Mouse (Mus musculus): ENCODE results near the gene Evpl. TPM values are rescaled to one million over a fixed set of nuclear protein-coding genes. Genes with fewer than 3 reads are reported as not detected.

The Evpl gene
- polyA plus RNA-seq, 1 experiment from 2014 or later = 2.9 TPM

DNA sequence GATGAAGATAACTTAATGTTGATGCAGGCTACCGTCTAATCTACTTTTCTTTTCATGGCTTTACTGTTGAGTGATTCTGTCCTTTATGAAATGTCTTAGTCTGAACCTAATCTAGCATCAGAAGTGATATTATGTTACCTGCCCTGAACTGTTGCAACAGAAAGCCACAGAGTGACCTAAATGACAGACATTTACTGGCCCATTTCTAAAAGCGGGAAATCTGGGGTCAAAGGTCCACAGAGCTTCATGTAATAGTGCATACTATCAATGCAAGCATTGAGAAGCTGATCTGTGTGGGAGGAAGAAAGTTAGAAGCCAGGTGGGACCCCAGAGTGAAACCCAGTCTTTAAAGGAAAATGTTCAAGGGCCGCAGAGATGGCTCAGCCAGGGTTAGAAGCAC, 34.7 kb downstream of the Evpl start:
- H3K27ac ChIP-seq (ENCODE audit: low read length) = no peak overlapping the region
- H3K9me3 ChIP-seq (ENCODE audit: low read length) = no peaks in the 10 kb centered on the region
- TF ChIP-seq EP300 (IDR thresholded peaks at IDR 0.05) (no peak), CTCF (IDR thresholded peaks at IDR 0.05) (no peak)
- H3K4me1 ChIP-seq (ENCODE audit: insufficient read depth, low read depth, low read length) = 0 out of 2 replicates have a peak, but pooled peaks cover 3% of the 10 kb centered on the region
- no peak overlapping the region for H3K9ac ChIP-seq (replicated peaks; ENCODE audit: low read depth)
- no peak overlapping the region for H3K4me3 ChIP-seq (ENCODE audit: low read depth, low read length)
- DNase-seq (ENCODE audit: low spot score) (no peak), ATAC-seq (no peak)
- no peaks in the 10 kb centered on the region for H3K27me3 ChIP-seq (replicated peaks; ENCODE audit: insufficient read depth, low read length)
- H3K36me3 ChIP-seq (ENCODE audit: insufficient read depth, low read length) = no peaks in the 10 kb centered on the region
- H3K4me2 ChIP-seq (replicated peaks; ENCODE audit: low read depth, low read length) = no peak overlapping the region
- 95% methylated on average over 3 of the region's 3 CpGs for WGBS

DNA sequence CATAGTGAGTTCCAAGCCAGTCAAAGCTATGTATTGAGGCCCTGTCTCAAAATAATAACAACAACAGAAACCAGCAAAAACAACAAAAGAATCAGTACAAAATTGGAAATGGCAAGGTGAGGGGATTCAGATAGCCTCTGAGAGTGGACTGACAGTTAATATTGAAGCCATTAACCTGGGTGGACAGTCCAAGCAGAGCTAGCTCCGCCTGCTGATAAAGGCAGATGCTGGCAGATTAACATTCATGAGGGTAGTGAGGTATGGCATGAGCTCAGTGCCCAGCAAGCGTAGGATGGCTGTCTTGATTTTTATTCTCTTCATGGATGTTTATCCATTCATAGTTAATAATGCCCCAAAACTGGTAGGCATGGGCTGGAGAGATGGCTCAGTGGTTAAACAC, 36.7 kb downstream of the Evpl start:
- no peak for ATAC-seq
- TF ChIP-seq EP300 (IDR thresholded peaks at IDR 0.05) (no peak), CTCF (IDR thresholded peaks at IDR 0.05) (no peak)
- H3K36me3 ChIP-seq (ENCODE audit: insufficient read depth, low read length) = no peaks in the 10 kb centered on the region

DNA sequence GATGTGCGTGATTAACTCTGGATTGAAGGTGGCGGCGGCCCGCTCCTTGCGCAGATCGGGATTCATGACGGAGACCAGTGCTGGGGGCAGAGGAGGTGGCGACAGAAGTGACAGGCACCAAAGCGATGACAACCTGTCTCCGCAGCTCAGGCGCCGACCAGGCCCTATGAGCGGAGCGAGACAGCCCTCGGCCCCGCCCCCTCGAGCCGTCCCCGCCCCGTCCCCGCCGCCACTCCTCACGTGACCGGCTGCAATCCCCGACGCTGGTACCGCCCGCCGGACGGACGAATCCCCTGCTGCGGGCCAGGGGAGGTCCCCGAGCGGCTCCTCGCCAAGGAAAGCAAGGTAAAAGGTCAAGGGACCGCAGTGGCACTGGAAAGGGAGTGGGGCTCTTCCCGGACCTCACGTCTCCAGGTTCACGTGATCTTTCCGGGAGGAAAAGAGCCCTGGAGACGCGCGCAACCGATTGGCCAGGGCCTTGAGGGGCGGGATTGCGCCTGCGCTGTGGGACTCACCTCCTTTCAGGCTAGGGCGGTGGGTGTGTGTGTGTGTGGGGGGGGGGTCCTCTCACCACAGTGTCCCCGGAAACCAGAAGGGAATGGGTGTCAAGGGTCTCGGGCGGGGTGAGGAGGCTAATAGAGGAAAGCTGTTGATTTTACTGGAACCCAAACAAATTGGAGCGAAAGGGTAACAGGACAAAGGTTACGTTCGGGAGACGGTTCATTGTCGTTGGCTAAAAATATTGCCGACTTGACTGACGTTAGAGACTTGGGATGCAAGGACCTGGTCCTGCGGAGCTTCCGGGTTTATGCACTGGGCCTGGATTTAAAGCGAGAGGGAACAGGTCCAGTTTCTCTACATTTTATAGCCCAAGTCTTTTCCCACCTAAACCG, 39.0 kb downstream of the Evpl start, which contains the start of the genes Ten1 and Acox1:
TSS of gene Ten1 (plus strand) at position 217 of the 893 bp plus-strand sequence.
TSS of gene Acox1 (minus strand) at position 407 of the 893 bp plus-strand sequence.
- no peaks in the 10 kb centered on the region for H3K9me3 ChIP-seq (ENCODE audit: low read length)
- peak within 1 kb of the TSS; percentile 97 for H3K27ac ChIP-seq (ENCODE audit: low read length)
- ATAC-seq (peak; percentile 96), DNase-seq (ENCODE audit: low spot score) (peak; percentile 98)
- H3K4me3 ChIP-seq (ENCODE audit: low read depth, low read length) = peak within 1 kb of the TSS; percentile 79
- H3K36me3 ChIP-seq (ENCODE audit: insufficient read depth, low read length) = no peaks in the 10 kb centered on the region
- peak within 1 kb of the TSS; percentile 95 for H3K9ac ChIP-seq (replicated peaks; ENCODE audit: low read depth)
- H3K4me1 ChIP-seq (ENCODE audit: insufficient read depth, low read depth, low read length) = peaks cover 7% of the 10 kb centered on the region; the same call in 1 of the 2 replicates
- H3K4me2 ChIP-seq (replicated peaks; ENCODE audit: low read depth, low read length) = peak within 1 kb of the TSS; percentile 85
- under 1% methylated on average over 59 of the region's 62 CpGs for WGBS
- TF ChIP-seq EP300 (IDR thresholded peaks at IDR 0.05) (peak; percentile 72), CTCF (IDR thresholded peaks at IDR 0.05) (no peak)
- H3K27me3 ChIP-seq (replicated peaks; ENCODE audit: insufficient read depth, low read length) = no peaks in the 10 kb centered on the region

More for the DNA sequence above, 36.7 kb downstream of the Evpl start:
- no peak overlapping the region for H3K27ac ChIP-seq (ENCODE audit: low read length)
- DNase-seq (ENCODE audit: low spot score) = no peak
- H3K4me3 ChIP-seq (ENCODE audit: low read depth, low read length) = no peak overlapping the region
- H3K4me2 ChIP-seq (replicated peaks; ENCODE audit: low read depth, low read length) = no peak overlapping the region
- peaks cover 7% of the 10 kb centered on the region; the same call in 1 of the 2 replicates for H3K4me1 ChIP-seq (ENCODE audit: insufficient read depth, low read depth, low read length)
- WGBS = 95% methylated on average over 2 of the region's 2 CpGs
- no peaks in the 10 kb centered on the region for H3K27me3 ChIP-seq (replicated peaks; ENCODE audit: insufficient read depth, low read length)
- no peaks in the 10 kb centered on the region for H3K9me3 ChIP-seq (ENCODE audit: low read length)
- H3K9ac ChIP-seq (replicated peaks; ENCODE audit: low read depth) = no peak overlapping the region

DNA sequence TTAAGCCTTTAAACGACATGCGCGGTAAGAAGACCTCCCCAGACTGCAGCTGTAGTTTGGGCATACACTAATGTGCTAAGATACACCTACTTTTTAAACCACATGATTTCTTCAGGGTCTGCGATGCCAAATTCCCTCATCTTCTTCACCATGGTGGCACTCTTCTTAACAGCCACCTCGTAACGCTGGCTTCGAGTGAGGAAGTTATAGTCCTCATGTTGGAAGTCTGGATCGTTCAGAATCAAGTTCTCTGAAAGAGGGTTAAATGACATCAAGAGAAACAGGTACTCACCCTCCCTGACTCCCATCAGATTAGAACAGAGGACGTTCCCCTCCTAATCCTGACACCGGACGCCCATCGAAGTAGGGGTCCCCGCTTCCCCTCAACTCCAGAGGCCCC, 39.7 kb downstream of the Evpl start:
- Histone ChIP-seq H3K27ac (ENCODE audit: low read length) (peak overlapping the region; percentile 97), H3K4me1 (ENCODE audit: insufficient read depth, low read depth, low read length) (peaks cover 7% of the 10 kb centered on the region; the same call in 1 of the 2 replicates), H3K9me3 (ENCODE audit: low read length) (no peaks in the 10 kb centered on the region), H3K4me2 (replicated peaks; ENCODE audit: low read depth, low read length) (peak overlapping the region; percentile 85), H3K36me3 (ENCODE audit: insufficient read depth, low read length) (no peaks in the 10 kb centered on the region), H3K4me3 (ENCODE audit: low read depth, low read length) (peak overlapping the region; percentile 79), H3K9ac (replicated peaks; ENCODE audit: low read depth) (peak overlapping the region; percentile 95), H3K27me3 (replicated peaks; ENCODE audit: insufficient read depth, low read length) (no peaks in the 10 kb centered on the region)
- TF ChIP-seq EP300 (IDR thresholded peaks at IDR 0.05) (no peak), CTCF (IDR thresholded peaks at IDR 0.05) (no peak)
- ATAC-seq (no peak), DNase-seq (ENCODE audit: low spot score) (peak; percentile 29)
- 20% methylated on average over 13 of the region's 13 CpGs for WGBS

DNA sequence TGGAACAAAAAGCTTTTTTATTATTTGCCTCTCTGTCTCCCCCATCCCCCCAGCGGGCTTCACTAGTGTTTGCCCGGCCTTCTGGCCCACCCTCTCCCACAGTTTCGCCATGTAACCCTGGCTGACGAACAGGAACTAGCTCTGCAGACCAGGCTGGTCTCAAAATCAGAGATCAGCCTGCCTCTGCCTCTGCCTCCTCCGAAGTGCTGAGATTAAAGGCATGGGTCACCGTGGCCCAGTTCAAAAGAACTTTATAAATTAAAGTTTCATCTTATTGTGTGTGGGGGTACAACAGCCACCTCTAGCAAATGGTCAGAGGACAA, 40.3 kb downstream of the Evpl start:
- Histone ChIP-seq H3K9ac (replicated peaks; ENCODE audit: low read depth) (no peak overlapping the region), H3K4me2 (replicated peaks; ENCODE audit: low read depth, low read length) (peak overlapping the region; percentile 85; the same call in 1 of the 2 replicates), H3K27me3 (replicated peaks; ENCODE audit: insufficient read depth, low read length) (no peaks in the 10 kb centered on the region), H3K27ac (ENCODE audit: low read length) (0 out of 2 replicates have a peak overlapping the region, but pooled peaks have one; percentile 97), H3K4me3 (ENCODE audit: low read depth, low read length) (peak overlapping the region; percentile 79; the same call in 1 of the 2 replicates), H3K36me3 (ENCODE audit: insufficient read depth, low read length) (no peaks in the 10 kb centered on the region), H3K4me1 (ENCODE audit: insufficient read depth, low read depth, low read length) (peaks cover 7% of the 10 kb centered on the region; the same call in 1 of the 2 replicates), H3K9me3 (ENCODE audit: low read length) (no peaks in the 10 kb centered on the region)
- 77% methylated on average over 6 of the region's 6 CpGs for WGBS
- DNase-seq (ENCODE audit: low spot score) (no peak), ATAC-seq (no peak)
- TF ChIP-seq EP300 (IDR thresholded peaks at IDR 0.05) (no peak), CTCF (IDR thresholded peaks at IDR 0.05) (no peak)

DNA sequence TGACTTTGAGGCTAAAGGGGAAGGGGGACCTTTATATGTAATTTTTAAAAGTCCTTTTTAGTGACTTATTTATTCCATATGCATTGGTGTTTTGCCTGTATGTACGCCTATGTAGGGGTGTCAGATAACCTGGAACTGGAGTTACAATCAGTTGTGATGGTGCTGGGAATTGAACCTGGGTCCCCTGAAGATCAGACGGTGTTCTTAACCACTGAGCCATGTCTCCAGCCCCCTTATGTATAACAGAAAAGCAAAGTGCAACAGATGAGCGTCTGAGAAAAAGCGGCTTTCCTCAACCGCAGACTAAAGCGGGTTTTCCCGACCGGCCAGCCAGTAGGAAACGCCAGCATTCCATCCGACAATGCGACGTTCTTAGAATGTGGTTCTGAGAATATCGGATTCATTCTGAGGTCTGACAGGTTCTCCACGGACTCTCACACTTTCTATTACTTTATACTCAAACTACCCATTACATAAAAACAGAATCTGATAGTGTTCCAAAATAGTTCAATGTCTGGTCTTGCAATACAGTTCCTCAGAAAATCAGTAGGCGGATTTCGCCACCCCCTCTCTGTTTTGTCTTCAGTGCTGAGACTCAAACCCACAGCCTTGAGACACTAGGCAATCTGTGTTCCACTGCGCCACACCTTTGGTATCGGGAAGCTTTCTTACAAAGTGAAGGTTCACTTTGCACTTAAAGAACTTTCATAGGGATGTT, 40.9 kb downstream of the Evpl start:
- Histone ChIP-seq H3K9me3 (ENCODE audit: low read length) (no peaks in the 10 kb centered on the region), H3K27me3 (replicated peaks; ENCODE audit: insufficient read depth, low read length) (no peaks in the 10 kb centered on the region), H3K36me3 (ENCODE audit: insufficient read depth, low read length) (no peaks in the 10 kb centered on the region), H3K27ac (ENCODE audit: low read length) (no peak overlapping the region), H3K4me2 (replicated peaks; ENCODE audit: low read depth, low read length) (peak overlapping the region; percentile 85; the same call in 1 of the 2 replicates), H3K4me3 (ENCODE audit: low read depth, low read length) (peak overlapping the region; percentile 79; the same call in 1 of the 2 replicates), H3K4me1 (ENCODE audit: insufficient read depth, low read depth, low read length) (peaks cover 7% of the 10 kb centered on the region; the same call in 1 of the 2 replicates), H3K9ac (replicated peaks; ENCODE audit: low read depth) (no peak overlapping the region)
- TF ChIP-seq CTCF (IDR thresholded peaks at IDR 0.05) (no peak), EP300 (IDR thresholded peaks at IDR 0.05) (no peak)
- DNase-seq (ENCODE audit: low spot score) = no peak
- 93% methylated on average over 18 of the region's 18 CpGs for WGBS
- ATAC-seq = no peak

Measured in lung, postnatal 0 days (tissue).